Mouse (Mus musculus) monocyte, adult 5-6 weeks (primary cell): ENCODE data around the gene 4930519G04Rik. TPM values are rescaled to one million over a fixed set of nuclear protein-coding genes. Genes with fewer than 3 reads are reported as not detected.
"Not testable (repeated sequence)": the region's sequence is repeated elsewhere in the genome, so short reads cannot be mapped to it uniquely, and the experiment has no call there.

ENCODE experiments used
- ATAC-seq: fragments of 153-309, 156-312 bp; replicated peaks from 2 replicates; pipeline ENCODE4 v1.8.0; 2017; ENCODE audit warnings: mild to moderate bottlenecking; ENCODE audit not compliant: low TSS enrichment, insufficient number of reproducible peaks, severe bottlenecking, poor library complexity, low FRiP score
- total RNA-seq: library from RNA; stranded (forward); fragments of 200-1000, 200-491, 200-594 nt; gene quantifications from 3 replicates; pipeline ENCODE4 v1.2.3, GENCODE M21; 2017

4930519G04Rik gene
- total RNA-seq, 1 experiment from 2014 or later: 0.57 TPM

DNA sequence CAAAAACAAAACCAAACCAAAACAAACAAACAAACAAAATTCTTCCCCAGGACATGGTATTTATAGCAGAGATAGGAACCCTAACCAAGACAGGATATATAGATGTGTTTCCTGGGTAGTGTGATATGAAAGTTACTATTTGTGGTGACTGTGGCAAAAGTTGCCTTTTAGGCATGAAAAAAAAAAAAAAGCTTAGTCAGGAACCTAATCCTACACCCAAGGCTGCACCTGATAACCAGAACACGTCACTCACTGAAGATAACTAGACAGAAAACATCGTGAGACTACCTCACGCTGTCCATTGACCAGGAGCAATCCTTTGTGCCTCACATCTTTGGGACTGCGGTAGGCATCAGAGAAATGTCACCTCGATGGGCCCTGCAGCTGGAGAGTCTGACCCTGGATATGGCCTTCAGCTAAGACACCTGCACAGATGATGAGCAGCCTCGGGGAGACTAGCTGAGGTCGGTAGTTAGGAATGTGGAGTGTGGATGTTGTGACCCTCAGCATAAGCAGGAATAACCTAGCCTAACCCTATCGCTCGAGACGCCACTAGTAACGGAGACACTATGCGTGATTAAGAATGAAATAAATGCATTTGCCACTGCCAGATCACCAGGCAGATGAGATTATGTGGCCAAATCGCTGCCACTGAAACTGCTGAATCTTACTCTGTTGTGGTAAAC lies 43.4 kb downstream of the 4930519G04Rik start, which contains the start of gene Oasl2:
TSS of gene Oasl2 (plus strand) at position 249 of the 686 bp plus-strand sequence.
- peak; percentile 40; the same call in 1 of the 2 replicates for ATAC-seq

DNA sequence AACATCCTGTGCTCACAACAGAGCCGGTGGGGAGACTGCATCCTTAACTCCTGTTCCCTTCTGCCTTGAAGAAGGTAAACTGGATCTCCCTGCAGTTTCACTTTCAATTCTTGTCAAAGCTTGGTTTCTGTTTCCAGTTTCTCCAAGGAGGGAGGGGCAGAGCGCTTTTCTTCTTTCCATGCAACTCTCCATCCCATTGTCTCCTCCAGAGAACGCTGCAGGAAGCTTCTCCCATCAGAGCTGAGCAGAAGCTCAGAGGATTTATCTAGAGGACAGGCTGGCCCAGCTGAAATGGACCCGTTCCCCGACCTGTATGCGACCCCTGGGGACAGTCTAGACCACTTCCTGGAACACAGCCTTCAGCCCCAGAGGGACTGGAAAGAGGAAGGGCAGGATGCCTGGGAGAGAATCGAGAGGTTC lies 43.9 kb downstream of the 4930519G04Rik start:
- no peak for ATAC-seq

DNA sequence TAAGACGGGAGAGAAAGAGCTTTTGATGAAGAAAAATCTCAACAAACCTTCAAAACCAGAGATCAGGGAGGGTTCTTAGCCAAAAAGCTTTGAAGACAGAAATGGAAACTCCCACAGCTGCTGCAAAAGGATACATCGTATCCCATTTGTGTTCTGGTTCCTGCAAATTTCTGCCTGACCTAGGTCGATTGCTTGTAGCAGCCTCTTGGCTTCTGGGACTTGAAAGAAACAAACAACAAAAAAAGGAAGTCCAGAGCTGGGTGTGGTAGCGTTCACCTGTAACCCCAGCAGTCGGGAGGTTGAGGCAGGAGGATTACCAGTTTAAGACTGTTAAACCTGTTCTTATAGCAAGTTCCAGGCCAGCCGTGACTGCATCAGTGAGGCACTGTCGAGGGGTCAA lies 45.4 kb downstream of the 4930519G04Rik start:
- no peak for ATAC-seq

DNA sequence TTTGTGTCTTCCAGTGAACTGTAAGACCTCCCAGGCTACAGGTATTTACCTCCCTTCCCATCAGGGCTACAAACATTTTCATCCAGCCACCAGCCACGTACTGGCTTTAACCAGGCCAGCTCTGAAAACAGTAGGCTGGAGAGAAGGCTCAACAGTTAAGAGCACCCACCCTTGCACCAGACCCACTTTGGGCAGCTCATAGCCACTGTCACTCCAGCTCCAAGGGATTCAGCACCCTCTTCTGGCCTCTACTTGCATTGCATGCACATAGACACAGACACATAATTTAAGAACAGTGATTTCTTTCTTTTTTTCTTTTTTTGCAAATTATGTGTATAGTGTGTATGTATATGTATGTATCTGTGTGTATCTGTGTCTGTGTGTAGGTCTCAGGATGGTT lies 48.9 kb downstream of the 4930519G04Rik start:
- ATAC-seq: peak; percentile 68

DNA sequence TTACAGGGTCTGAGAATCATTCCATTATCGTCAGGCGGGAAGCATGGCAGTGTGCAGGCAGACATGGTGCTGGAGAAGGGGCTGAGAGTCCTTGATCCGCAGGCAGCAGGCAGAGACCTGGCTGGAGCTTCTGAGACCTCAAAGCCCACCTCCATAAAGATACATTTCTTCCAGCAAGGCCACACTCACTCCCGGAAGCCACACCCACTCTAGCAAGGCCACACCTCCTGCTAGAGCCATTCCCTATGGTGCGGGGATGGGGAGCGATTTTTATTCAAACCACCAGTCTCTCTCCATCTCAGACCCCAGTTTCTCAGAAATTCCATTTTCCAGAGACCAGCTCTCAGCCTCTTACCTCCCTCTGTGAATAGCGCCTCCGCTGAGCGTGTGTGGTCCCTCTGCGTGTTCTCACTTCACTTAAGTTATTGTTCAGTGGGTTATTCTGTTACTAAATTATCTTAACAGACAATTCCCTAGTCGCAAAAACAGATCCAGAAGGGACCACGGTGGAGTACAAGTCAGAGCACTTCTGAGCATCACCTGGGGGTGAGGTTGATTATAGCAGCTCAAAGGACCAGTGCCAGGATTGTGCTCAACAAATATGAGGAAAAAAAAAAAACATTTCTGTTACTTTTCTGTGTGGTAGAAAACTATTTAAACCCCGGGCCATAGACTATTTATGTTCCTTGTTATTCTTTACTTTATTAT lies 55.3 kb downstream of the 4930519G04Rik start:
- ATAC-seq: no peak

DNA sequence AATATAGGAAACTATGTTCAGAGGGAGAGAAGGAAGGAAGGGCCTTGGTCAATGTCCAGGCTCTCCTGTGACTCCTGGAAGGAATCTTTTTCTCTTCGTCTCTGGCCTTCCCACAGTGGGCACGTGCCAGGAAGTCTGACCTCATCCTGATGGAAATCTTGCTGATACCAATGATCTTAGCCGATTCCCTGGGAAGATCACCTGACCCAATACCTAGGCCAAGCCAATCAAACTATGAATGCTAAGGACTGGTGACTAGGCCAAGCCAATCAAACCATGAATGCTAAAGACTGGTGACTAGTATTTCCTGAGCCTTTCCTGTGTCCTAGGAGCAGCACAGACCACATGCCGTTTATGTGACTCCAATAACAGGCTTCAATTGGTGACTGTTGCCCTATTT lies 60.2 kb downstream of the 4930519G04Rik start:
- ATAC-seq: no peak

DNA sequence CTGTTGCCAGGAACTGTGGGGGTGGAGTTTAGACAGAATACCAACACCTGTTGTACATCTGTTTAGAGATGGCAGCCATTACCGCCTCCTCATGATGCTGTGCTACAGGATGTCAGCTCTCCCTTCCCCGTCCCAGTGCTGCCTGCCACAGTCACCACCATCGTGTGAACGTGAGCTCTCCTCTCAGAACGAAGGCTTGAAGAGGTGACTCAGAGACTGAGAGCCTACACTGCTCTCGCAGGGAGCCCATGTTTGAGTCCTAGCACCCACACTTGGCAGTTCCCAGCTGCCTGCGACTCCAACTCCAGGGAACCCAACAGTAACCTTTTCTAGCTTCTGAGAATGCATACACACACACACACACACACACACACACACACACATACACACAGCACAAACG lies 61.4 kb downstream of the 4930519G04Rik start:
- ATAC-seq: no peak

DNA sequence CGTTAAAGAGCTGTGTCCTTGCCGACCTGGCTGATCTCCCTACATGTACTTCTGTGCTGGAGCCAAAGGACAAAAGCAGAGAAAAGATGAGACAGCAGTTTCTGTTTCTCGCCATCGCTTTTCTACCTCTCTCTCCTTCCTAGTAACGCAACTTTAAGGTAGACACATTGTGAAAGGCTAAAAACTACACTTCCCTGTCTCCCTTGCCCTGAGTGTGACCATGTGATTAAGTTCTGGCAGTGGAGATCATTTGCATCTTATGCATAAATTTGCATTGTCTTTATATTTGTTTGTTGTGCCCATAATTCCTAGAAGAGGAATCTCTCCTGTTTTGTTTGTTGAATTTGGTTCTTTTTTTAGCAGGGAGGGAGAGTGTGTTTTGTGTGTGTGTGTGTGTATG lies 62.4 kb downstream of the 4930519G04Rik start:
- no peak for ATAC-seq

DNA sequence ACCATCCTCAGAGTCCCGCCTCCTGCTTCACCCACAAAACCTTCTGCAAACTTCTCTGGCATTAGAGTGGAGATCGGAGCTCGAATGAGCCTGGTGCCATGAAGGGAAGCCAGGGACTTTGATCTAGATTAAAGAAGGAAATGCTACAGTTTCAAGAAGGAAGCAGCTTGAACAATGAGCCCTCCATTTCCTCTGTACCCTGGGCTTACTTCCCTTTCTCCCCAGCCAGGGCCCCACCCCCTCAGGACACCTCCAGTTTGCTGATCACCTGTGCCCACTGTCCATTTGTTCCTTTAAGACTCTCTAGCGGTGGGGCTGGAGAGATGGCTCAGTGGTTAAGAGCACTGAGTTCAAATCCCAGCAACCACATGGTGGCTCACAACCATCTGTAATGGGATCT lies 63.3 kb downstream of the 4930519G04Rik start:
- ATAC-seq: peak; percentile 68

DNA sequence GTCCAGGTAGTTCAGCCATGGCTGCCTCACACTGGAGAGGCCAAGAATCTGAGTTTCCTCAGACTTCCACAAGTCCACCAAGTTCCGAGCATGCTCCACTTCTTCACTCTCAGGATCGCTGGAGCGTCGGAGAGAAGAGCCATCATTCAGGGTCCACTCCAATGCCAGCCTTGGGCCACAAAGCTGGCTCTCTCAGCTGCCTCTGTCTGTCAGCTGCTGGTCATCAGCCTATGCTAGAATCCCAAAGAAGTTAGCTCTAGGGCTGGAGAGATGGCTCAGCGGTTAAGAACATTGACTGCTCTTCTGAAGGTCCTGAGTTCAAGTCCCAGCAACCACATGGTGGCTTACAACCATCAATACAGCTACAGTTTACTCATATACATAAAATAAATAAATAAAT lies 63.9 kb downstream of the 4930519G04Rik start:
- not testable (repeated sequence) for ATAC-seq

DNA sequence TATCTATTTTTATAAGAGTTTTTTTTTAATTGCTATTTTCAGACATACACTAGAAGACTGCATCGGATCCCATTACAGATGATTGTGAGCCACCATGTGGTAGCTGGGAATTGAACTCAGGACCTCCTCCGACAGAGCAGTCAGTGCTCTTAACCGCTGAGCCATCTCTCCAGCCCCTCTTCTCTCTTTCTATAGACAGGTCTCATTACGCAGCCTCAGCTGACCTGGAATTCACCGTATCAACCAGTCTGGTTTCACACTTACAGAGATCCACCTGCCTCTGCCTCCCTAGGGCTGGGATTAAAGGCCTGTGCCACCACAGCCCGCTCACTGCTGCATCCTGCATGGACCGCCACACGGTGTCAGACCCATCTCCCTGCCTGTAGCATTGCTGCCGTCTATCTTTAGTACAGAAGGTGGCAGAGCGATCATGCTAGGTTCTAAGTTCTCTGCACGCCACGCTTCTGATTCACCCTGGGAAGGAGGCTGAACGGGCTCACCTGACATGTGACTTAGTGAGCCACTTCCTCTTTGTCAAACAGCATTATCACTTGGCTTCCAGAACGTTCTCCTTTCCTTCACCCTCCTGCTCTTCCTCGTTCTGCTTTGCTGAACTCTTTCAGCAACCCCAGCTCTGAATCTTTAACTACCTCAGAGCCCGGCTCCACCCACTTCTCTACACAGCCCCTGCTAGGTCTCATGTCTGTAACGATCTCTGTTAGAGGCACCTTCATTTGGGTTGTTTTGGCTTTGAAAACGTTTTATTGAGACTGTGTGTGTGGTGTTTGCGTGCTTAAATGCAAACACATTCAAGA lies 68.3 kb downstream of the 4930519G04Rik start:
- ATAC-seq: peak; percentile 88

DNA sequence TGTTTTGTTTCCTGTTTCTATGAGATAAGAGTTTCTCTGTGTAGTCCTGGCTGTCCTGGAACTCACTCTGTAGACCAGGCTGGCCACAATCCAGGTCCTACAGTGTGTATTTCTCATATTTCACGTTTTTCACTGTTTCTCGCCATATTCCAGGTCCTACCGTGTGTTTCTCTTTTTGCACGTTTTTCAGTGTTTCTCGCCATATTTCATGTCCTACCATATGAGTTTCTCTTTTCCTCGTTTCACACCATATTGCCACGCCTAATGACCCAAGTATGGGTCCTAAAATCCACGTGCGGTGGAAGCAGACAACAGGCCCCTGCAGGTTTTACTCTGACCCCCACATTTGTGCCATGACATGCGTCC lies 68.9 kb downstream of the 4930519G04Rik start:
- ATAC-seq: 0 out of 2 replicates have a peak, but pooled peaks have one; percentile 62

DNA sequence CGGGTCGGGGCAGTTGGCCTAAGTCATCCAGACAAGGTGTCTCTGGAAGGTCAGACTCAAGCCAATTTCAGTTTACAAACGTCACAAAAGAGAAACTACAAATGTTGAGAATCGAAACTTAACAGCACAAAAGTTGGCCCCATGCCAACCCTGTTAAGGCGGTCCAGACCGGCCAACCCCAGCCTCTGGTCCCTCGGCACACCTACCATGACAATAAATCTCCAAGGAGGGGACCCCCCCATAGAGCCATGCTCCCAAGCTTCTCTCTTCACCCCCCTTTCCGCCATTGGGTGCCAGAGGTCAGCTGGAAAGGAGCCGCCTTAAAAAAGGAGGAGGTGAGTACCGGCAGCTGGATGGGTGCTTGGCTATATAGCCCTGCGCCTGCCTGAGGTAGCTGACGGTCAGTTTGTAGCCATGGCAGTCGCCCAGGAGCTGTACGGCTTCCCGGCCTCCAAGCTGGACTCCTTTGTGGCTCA lies 69.6 kb downstream of the 4930519G04Rik start, which contains the start of gene Oasl1:
TSS of gene Oasl1 (plus strand) at position 243 of the 476 bp plus-strand sequence.
- peak; percentile 9; the same call in 1 of the 2 replicates for ATAC-seq

DNA sequence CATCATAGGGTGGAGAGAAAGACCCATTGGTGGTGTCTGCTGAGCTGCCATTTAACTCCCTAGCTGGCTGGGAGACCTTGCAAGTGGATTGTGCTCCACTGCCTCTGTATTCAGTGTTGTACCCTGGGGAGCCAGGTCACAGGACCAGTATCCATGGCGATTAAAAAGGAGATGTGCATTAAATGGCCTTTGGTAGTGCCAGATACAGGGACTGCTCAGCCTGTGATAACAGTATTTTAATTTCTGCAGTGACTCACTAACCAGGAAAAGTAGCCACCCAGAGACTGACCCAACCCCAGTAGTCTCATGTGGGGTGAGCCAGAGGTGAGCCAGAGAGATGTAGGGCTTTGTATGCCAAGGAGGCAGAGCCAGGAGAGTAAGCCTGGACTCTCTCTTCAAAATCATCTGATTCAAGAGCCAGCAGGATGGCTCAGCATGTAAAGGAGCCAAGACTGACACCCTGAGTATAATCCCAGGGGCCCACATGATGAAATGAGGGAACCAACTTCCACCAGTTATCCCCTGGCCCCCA lies 72.8 kb downstream of the 4930519G04Rik start:
- ATAC-seq: no peak

DNA sequence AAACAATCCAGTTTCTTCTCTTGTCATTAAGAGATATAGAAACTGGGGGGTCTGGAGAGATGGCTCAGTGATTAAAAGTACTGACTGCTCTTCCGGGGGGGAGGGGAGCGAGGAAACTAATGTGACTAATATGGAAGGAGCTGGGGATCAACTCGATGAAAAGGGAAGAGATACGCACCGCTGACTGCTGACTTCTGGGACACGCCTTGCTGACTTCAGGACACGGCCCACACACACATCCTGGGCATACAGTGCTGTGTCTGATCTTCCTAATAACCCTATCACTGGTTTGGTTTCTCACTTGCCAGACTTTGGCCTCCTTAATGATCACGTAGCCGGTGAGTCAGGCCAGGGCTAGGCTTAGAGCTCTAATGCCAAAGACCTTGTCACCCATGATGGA lies 73.3 kb downstream of the 4930519G04Rik start:
- no peak for ATAC-seq

DNA sequence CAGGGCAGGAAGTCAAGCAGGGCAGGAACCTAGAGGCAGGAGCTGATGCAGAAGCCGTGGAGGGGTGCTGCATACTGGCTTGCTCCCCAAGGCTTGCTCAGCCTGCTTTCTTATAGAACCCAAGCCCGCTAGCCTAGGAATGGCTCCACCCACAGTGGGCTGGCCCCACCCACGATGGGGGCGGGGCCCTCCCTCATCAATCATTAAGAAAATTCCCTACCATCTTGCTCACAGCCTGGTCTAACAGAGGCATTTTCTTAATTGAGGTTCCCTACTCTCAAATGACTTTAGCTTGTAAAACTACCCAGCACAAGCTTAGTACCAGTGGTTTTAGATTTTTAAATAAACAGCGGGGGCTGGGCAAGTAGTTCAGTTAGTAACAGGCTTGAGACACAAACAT lies 78.2 kb downstream of the 4930519G04Rik start:
- no peak for ATAC-seq

DNA sequence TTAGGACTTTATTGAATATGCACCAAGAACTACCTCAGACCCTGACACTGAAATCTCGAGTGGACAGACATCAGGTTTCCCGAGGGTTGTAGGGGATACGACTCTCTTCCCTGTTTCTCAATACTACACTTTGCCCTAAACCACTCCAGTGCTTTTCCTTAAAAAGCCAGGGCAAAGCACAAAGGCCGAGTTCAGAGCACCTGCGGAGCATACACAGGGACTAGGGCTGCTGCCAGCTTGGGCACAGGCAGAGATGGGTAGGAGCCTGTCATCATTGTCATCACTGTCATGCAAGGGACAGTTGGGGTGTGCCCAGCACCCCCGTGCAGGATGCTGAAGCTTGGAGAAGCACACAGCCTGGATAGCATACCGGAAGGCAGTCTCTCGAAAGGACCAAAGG lies 79.7 kb downstream of the 4930519G04Rik start:
- no peak for ATAC-seq
